Mouse (Mus musculus): ENCODE measurements around the gene Svop.

Svop gene

DNA sequence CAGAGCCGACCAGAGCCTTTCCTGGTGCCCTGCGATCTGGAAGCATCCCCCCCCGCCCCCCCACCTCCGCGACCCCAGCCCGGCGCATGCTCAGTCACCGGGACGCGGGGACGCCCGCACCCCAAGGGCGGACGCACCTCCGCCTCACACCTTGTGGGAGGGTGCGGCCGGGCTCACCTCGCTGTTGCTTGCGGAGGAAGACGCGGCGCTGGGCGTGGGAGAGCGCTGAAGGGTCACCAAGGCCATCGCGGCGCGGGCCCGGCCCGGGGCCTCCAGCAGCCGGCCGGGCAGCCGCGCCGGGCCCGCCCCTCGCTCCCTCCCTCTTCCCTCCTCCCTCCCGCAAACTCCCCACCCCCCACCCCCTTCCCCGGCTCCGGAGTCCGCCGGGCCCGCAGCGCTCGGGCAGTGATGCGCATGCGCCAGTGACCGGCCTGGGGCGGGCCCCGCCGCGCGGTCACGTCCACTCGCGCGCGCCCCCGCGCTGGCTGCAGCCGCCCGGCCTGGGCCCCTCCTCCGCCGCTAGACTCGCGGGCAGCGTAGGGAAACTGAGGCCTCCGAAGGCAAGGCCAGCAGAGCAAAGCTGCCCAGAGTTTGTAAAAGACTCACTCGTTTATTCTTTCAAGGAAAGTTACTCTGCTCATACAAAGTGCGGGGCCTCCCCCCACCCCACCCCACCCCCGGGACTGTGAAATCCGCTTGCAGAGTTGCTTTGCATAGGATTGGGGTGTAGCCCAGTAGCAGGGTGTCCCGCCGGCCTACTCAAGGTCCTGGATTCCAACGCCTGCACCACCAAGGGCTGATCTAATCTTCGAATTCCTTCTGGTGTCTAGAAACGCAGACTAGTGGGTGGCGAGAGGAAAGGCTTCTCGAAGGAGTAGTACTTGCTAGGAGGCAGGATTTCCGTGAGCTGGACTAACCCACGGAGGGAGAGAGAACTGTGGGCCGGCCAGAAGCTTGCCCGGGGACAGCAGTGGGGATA, 97.6 kb downstream of the Svop start, which contains the start of gene Ssh1:
TSS of gene Ssh1 (minus strand) at position 408 of the 979 bp plus-strand sequence.
- DNase-seq = peak; percentile 31 to 32

DNA sequence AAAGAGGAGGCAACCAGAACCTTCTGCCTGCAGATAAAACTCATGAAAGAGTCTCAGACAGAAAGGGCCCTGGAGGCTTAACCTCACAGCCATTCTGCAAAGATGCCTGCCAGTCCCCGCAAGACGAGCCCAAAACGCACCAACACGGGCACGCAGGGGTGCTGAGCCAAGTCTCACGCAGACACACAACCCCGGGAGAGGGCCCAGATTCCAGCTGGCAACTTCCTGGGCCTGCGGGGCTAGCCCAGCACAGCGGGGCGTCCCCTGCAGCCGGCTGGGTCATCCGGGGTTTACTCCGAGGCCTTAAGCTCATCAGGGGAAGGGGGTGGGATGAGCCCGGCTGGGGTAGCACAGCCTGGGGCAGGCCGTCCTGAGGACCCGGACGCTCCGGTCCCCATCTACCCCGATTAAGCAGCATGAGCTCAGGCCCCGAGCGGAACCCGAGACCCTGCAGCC, 98.3 kb downstream of the Svop start:
- DNase-seq = no peak

DNA sequence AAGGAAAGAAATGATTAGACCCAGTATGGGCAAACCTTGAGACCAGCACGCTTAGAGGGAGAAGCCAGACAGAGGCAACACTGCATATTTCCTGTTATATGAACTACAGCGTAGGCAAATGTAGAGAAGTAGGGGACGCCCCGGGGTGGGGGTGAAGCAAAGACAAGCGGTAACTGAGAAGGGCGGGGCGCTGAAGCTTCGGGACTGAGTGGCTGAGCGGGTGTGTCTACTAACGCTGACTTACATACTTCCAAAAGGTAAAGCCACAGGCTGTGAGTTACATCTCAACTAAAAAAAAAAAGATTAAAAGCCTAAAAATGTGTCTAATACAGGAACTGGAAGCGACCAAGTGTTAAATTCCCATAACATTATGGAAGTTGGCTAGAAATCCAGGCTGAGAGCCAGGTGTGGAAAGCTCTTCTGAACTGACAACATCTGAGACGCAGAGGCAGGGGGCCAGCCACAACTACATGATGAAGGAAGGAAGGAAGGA, 99.0 kb downstream of the Svop start:
- peak; percentile 62 to 72 for DNase-seq

DNA sequence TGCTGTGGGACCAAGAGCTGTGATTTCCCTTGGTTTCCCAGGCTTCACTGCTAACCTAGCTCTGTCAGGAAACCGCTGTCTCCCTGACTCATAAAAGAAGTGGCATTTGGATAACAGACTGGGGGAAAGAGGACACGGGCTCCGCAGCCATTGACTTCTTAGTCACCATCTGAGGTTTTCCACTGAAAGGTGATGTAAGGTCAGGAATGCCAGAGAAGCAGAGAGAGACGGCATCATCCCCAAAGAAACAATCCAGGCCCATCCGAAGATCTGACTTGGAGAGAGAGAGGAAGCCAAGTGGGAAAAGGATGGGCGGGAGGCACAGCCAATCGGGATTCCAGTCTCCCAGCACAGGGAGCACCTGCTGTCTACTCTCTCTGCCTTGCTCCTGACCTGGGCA, 100.2 kb downstream of the Svop start:
- DNase-seq = no peak

DNA sequence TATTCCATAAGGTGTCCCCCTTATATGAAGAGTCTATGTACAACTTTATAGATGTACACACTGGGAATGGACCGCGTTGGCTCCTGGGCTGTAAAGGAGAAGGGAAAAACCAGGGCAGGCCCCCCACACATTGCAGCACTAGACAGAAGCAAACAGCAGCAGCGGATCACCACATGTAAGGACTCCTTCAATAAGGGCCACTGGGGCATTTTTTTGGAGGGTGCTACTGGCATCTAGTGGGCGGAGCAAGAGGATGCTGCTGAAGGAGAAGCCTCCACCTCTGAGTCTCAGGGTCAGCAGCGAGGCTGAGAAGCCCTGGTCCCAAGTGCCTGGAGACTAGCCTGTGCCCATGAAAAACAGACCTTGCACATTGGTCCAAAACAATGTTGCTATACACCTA, 100.8 kb downstream of the Svop start:
- no peak for DNase-seq

DNA sequence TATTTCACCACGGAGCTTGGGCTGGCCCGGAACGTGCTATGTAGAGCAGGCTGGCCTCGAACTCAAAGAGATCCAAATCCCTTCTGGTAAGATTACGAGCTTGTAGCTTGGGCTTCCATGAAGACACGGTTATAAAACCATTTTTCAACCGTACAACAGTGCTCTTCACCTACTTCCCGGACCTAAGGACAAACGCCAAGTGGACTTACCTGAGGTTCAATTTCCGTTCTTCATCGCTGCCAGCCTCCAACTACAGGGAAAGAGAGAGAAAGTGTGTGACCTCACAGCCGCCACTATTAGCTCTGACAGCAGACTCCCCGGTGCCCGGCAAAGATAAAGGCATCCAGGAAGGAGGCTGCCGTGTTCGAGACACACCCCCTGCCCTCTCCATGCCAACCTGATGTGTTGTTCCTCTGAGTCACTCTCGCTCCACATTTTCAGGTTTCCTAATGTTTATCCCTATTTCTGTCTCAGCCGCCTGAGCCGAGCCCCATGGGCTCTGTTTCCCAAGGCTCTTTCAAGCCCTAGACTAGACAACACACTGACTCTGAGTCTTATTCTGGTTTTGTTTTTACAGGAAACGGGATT, 101.8 kb downstream of the Svop start:
- DNase-seq = no peak

DNA sequence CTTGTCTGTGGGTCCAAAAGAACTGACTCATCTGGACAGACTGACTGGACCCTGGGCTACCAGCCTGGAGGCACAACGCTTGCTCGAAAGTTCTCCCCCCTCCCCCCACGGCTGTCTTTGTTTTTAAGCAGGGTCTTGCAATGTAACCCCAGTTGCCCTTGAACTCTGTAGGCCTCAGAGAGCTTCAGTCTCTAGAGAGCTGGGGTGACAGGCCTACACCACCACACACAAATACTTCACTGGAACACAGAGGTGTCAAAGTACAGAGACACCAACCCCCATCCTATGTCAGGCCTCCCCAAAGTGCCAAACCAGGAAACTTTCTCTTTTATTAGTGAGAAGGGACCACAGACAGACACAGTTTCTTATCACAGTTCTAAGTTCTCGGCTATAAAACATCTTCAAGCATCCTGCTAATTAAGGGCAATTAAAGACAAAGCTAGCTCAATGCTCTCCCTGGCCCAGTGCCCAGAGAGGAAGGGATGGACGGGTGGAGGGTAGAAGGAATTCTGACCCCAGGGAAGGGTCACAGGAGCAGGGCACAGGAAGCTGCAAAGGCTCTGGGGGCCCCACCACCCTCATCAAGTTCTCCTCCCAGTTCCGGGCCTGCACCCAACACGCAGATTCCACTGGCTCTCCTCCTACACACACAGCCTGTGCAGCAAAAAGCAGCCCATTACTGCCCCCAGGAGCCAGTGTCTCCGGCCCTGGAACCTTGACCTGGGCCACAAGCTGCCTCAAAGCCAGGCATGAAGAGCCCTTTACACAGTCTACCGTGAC, 105.0 kb downstream of the Svop start:
- DNase-seq = no peak

DNA sequence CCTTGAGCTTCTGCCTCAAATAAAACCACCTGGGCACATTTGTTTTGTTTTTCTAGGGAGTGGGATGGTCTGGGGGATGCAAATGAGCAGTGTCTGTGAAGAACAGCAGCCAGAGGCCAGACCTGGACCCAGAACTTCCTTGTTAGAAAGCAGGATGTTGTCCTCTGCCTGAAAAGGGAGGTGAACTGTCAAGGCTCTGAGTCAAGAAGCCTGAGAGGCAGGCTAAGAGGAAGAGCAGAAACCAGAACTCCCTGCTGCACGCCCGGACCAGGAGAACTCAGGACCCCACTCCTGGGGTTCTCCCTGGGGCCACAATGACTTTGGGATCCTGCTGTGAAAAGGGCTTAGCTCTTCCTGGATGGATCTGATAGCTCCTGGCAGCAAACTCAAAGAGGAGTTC, 105.6 kb downstream of the Svop start:
- DNase-seq = no peak

DNA sequence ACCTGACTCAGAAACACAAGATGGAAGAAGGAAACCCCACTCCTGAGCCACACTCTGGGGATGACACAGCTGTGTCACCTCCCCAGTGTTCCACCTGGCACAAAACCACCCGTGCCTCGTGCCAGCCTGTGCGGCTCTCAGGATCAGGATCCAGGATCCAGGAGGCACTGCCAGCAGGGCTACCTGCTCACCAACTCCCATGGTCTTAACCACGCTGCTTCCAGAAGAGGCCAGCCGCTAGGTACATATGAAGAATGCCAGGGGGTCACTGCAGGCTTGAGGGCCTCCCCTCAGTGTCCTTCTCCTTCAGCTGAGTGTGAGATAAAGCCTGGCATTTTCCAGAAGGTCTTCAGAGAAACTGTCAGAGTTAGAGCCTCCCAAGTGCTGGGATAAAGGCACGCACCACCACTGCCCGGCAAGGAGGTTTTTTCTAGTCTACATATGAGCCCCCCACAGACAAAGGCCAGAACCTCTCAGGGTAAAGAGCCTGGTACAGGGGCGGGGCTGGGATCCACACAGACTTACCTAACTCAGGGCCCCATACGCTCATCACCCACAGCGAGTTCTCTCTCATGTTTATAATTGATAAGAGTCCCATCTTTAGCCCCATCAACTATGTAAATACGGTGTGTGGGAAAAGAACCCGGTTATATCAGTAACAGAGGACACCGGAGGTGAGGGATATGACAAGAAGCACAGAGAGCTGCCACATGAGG, 107.2 kb downstream of the Svop start:
- no peak for DNase-seq

DNA sequence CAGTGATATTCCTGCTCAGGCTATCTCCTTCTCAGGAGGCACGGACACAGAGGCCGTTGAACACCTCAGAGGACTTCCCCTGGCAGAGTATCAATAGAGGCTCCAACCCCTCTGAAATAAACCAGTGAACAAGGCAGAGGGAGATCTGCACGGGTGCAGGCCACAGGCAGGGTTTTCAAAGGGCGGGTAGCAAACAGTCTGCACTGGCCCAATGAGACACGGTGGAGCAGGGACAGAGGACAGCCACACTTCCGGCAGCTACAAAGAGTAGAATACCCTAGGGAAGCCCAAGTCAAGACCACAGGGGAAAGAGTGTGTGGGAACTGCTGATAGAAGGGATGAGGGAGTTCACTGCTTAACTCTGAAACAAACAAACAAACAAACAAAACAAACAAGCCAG, 107.8 kb downstream of the Svop start:
- DNase-seq = no peak

DNA sequence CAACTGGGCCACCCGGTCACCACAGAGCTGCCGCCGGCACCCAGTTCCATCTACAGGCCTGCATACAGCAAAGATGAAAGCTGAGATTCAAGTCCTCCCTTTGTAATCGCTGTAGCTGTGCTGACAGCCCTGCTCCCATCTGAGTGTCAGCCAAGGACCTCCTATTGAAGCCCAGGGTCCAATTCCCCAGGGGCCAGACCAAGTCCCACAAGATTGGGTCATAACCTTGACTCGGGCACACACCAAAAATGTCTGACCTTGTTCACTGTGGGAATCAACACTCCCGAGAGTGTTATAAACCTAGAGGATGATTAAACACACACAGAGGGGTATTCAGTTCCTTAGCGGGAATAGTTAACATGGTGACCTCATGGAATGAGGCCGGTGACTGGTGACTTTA, 109.5 kb downstream of the Svop start:
- no peak for DNase-seq

DNA sequence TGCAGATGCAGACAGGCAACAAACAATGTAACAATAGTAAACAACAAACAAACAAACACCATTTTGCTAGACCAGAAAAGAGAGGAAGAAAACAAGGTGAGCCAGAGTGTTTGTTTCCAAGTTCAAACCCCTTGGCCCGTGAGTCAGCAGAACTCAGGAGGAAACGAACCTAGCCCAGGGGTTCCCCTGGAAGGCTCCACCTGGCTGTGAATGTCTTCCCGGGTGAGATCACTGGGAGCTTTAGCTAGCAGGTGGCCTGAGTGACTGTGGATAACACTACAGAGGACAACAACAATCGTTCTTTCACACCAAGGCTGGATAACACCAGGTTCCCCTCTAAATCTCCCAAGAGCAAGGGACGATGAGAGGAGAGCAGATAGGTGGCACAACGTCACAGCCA, 110.2 kb downstream of the Svop start:
- no peak for DNase-seq

DNA sequence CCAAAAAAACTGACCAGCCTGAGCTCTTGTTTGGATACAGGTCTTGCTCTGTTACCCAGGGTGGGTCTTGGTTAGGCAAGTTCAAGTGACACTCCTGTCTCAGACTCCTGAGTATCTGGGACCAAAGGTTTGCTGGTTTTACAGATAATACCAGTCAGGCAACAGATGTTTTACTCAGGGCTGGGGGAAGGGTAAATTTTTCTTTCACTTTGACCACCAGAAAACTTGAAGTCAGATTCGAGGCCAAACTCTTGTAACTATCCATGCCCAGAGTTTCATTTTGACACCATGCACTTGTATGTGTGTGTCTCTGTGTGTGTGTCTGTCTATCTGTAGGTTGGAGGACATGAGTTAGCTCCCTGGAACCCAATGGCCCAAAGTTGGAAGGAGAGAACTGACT, 110.9 kb downstream of the Svop start:
- DNase-seq = no peak

DNA sequence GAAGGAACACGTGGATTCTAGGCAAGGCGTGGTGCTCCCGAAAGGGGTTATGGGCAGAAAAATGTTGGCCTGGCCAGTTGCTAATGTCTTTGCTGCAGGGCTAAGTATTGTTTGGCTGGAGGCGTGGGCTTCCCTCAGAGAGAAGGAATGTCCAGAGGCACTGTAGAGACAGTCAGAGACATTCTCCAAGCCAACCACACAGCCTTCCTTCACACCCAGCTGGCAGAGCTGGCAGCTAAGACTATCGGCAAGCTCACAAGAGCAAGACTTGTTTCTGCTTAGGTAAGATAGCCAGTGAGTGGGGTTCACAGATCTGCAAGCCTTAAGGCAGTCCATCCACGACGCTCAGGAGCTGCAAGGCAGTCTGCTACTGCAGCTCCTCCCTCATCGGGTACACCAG, 114.1 kb downstream of the Svop start:
- DNase-seq = no peak
